Comparison of ENCODE assay signal across 9 mouse cellular contexts in the genomic region with DNA sequence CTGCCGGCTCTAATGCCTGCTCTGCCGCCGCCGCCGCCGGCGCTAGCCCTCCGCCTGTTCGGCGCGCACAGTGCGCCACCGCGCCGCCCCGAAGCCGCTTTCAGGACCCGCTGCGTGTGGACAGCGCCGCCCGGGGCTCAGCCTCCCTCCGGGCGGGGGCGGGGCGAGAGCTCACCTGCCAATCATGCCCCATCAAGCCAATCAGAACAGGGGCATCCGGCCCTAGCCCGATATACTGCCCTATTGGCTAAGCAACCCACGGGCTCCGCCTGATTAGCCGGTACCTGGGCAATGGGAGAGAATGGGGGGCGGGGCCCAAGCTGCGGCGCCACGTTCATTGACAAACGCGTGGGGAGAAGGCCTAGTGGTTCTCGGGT. TPM values are rescaled to one million over a fixed set of nuclear protein-coding genes. Genes with fewer than 3 reads are reported as not detected.
DNase-seq lines count a peak whose midpoint lies in the region; ATAC-seq lines count a peak whose summit lies in the region.
"Had no signal": no experiment of that assay in that cellular context is flagged by ENCODE, and none has a peak within 500 bp of the region (broad histone marks: within the 10 kb centered on the region; RNA-seq: fewer than 3 reads in every experiment).

No protein-coding gene starts in this region.

- DNase-seq in adrenal gland, postnatal 10 days: peak; percentile 95
- DNase-seq in embryo, embryonic 9.5 days (ENCODE audit: extremely low spot score): peak; percentile 97
- peak; percentile 98 for DNase-seq in heart, adult 11 months
- DNase-seq in limb, embryonic 10.5 days (ENCODE audit: low spot score): peak; percentile 99
- peak; percentile 99 for DNase-seq in midbrain, embryonic 11.5 days (ENCODE audit: low spot score, missing footprints)
- peak; percentile 25 to 36 for DNase-seq in right cerebral cortex, postnatal 36 days (ENCODE audit: low spot score in 2 of 2)
- DNase-seq in urinary bladder, postnatal 36 days (ENCODE audit: low spot score in 2 of 2): peak; percentile 70 to 78

- H3K27ac ChIP-seq in intestine, embryonic 16.5 days (ENCODE audit: low read length): no peak overlapping the region
- H3K27ac ChIP-seq in limb, embryonic 10.5 days: no peak overlapping the region
- H3K27ac ChIP-seq in midbrain, embryonic 11.5 days (ENCODE audit: low read depth, low read length): no peak overlapping the region; the same call in 1 of the 2 replicates
- H3K27ac ChIP-seq: macrophage had no signal

- H3K9me3 ChIP-seq in intestine, embryonic 16.5 days (ENCODE audit: control insufficient read depth, low read length): no peaks in the 10 kb centered on the region
- no peaks in the 10 kb centered on the region for H3K9me3 ChIP-seq in limb, embryonic 10.5 days (replicated peaks)
- no peaks in the 10 kb centered on the region for H3K9me3 ChIP-seq in midbrain, embryonic 11.5 days (ENCODE audit: control insufficient read depth, low read length)

- WGBS in intestine, embryonic 16.5 days: under 1% methylated on average over 37 of the region's 38 CpGs
- under 1% methylated on average over 38 of the region's 38 CpGs for WGBS in limb, embryonic 10.5 days
- under 1% methylated on average over 35 of the region's 38 CpGs for WGBS in midbrain, embryonic 11.5 days

- H3K4me3 ChIP-seq in intestine, embryonic 16.5 days (ENCODE audit: low read length): peak overlapping the region; percentile 48
- peak overlapping the region; percentile 50 for H3K4me3 ChIP-seq in limb, embryonic 10.5 days
- peak overlapping the region; percentile 53 for H3K4me3 ChIP-seq in midbrain, embryonic 11.5 days (ENCODE audit: low read depth, low read length)

- peaks cover 12% of the 10 kb centered on the region for H3K4me1 ChIP-seq in intestine, embryonic 16.5 days (ENCODE audit: control insufficient read depth, insufficient read depth, low read length)
- peaks cover 19% of the 10 kb centered on the region for H3K4me1 ChIP-seq in limb, embryonic 10.5 days
- peaks cover 18% of the 10 kb centered on the region for H3K4me1 ChIP-seq in midbrain, embryonic 11.5 days (ENCODE audit: control insufficient read depth, insufficient read depth, low read length)

- peaks cover 79% of the 10 kb centered on the region for H3K27me3 ChIP-seq in intestine, embryonic 16.5 days (replicated peaks; ENCODE audit: control insufficient read depth, insufficient read depth, low read length)
- peaks cover 100% of the 10 kb centered on the region for H3K27me3 ChIP-seq in limb, embryonic 10.5 days (ENCODE audit: low read depth, poor library complexity, severe bottlenecking)
- peaks cover 97% of the 10 kb centered on the region for H3K27me3 ChIP-seq in midbrain, embryonic 11.5 days (ENCODE audit: control insufficient read depth, insufficient read depth, low read length)

- H3K9ac ChIP-seq in intestine, embryonic 16.5 days (ENCODE audit: low read depth, low read length): no peak overlapping the region
- peak overlapping the region; percentile 72 for H3K9ac ChIP-seq in midbrain, embryonic 11.5 days (ENCODE audit: low read length)

- H3K36me3 ChIP-seq in intestine, embryonic 16.5 days (ENCODE audit: control insufficient read depth, insufficient read depth, low read length): no peaks in the 10 kb centered on the region
- H3K36me3 ChIP-seq in limb, embryonic 10.5 days: no peaks in the 10 kb centered on the region
- no peaks in the 10 kb centered on the region for H3K36me3 ChIP-seq in midbrain, embryonic 11.5 days (ENCODE audit: control insufficient read depth, insufficient read depth, low read length)

- peak; percentile 99 for ATAC-seq in intestine, embryonic 16.5 days
- peak; percentile 99 for ATAC-seq in midbrain, embryonic 11.5 days (ENCODE audit: low FRiP score)

- peak overlapping the region; percentile 83 for H3K4me2 ChIP-seq in intestine, embryonic 16.5 days (ENCODE audit: low read depth, low read length)
- H3K4me2 ChIP-seq in midbrain, embryonic 11.5 days: peak overlapping the region; percentile 65

RNA-seq across cellular contexts. Expression of gene Pax5, which starts 5.9 kb away (rescaled TPM):
- 1 to 10 TPM; 2.9 to 5.5 TPM for total RNA-seq in adrenal gland, postnatal 10 days (2021)
- polyA plus RNA-seq in intestine, embryonic 16.5 days (2015; fragmentation: Nextera tagmentation; extraction: Ambion mirVana): 0.02 TPM in 1 of 2 replicates, not detected in the other
- polyA plus RNA-seq in limb, embryonic 10.5 days (2016; fragmentation: Nextera tagmentation; extraction: Ambion mirVana): 0.05 and 0.35 TPM in 2 replicates
- 4.1 and 4.8 TPM in 2 replicates for polyA plus RNA-seq in midbrain, embryonic 11.5 days (2014; fragmentation: Nextera tagmentation; extraction: Ambion mirVana)

RNA-seq across cellular contexts. Expression of gene Zcchc7, which starts 51.3 kb away (rescaled TPM):
- 10 to 100 TPM; 28.7 to 51.6 TPM for total RNA-seq in adrenal gland, postnatal 10 days (2021)
- polyA plus RNA-seq in intestine, embryonic 16.5 days (2015; fragmentation: Nextera tagmentation; extraction: Ambion mirVana): 29.3 and 33.9 TPM in 2 replicates
- polyA plus RNA-seq in limb, embryonic 10.5 days (2016; fragmentation: Nextera tagmentation; extraction: Ambion mirVana): 20.2 and 20.5 TPM in 2 replicates
- polyA plus RNA-seq in midbrain, embryonic 11.5 days (2014; fragmentation: Nextera tagmentation; extraction: Ambion mirVana): 19.5 TPM in 2 replicates

Comparison
In these comparisons a context has a peak if more than half of its experiments do, and no peak if none do; other contexts are left out.
1. DNase-seq: peak in every context shown above with its lines; median percentile 99 in limb, embryonic 10.5 days; 99 in midbrain, embryonic 11.5 days; 98 in heart, adult 11 months; 97 in embryo, embryonic 9.5 days; 95 in adrenal gland, postnatal 10 days; 74 in urinary bladder, postnatal 36 days; 30 in right cerebral cortex, postnatal 36 days.